Mouse (Mus musculus) erythroblast, adult 5-6 weeks (primary cell): ENCODE data around the gene Akt3. TPM values are rescaled to one million over a fixed set of nuclear protein-coding genes. Genes with fewer than 3 reads are reported as not detected.
A peak's percentile ranks its signal among the peaks of the same experiment; 100 is the strongest.

Source experiments
- ATAC-seq: replicated peaks from 2 replicates; pipeline ENCODE4 v1.8.0; 2016; ENCODE audit warnings: moderate number of reproducible peaks, mild to moderate bottlenecking, moderate TSS enrichment, inconsistent platforms; ENCODE audit not compliant: poor library complexity, low FRiP score, severe bottlenecking
- total RNA-seq, 2 experiments: library from RNA; stranded (forward) in 1 of 2; stranded (reverse) in 1 of 2; fragments of 150-400 nt in 1 of 2; fragments of 200-764, 138-1000 nt in 1 of 2; gene quantifications; 2 replicates each; pipeline versions ENCODE4 v1.2.3 to v1.2.4; 2015 to 2017; ENCODE audit warnings: low replicate concordance in 2 of 2

Gene Akt3
- 5.8 and 8.2 TPM in 2 replicates for total RNA-seq (2015; ENCODE audit: low replicate concordance)
- 14.9 and 18.2 TPM in 2 replicates for total RNA-seq (2017; ENCODE audit: low replicate concordance)

DNA sequence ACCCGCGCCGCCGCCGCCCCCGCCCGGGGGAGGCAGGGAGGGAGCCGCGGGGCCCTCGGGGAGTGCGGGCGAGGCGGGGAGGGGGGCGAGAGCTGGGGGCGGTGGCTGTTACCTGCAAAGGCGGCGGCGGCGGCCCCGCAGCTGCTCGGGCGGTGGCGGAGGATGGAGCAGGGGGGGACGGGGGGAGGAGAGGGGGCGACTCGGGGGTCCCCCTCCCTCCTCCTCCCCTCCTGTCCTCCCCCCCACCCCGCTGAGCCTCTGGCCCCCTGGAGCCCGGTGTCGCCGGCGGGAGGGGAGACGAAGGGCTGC lies at the start of gene Akt3:
TSS of gene Akt3 (minus strand) at position 170 of the 309 bp plus-strand sequence.
- no peak for ATAC-seq

DNA sequence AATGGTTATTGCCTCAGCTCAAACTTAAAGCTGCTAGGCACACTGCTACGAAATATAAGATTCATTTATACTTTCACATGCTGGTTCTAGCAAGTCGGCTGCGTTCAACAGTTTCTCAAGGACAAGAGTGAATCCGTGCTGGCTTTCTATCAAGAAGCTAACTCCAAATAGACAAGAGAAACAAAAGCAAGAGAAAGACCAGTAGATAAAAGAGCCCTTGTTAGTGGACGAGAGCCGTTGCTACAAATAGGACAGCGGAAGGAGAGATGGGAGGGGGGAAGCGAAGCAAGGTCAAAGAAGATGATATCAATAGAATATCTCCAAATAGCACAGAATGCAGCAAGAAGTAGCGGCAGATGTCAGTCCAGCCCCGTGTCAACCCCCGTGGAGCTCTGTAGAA lies 49.5 kb upstream of the Akt3 start:
- no peak for ATAC-seq

DNA sequence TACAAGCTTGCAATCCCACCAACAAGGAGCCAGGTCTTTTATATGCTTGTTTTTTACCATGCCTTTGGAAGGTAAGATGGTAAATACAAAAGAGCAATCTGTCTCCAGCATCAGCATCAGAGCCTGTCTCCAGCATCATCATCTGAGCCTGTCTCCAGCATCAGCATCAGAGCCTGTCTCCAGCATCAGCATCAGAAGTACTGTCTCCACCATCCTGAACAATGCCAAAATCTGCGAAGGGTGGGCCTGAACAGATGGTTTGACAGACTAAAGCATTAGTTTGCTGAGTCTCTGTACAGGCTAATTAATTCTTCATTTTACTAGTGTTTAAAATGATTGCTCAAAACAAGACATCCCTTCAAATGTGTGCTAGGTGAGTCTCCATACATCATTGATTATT lies 40.2 kb upstream of the Akt3 start:
- no peak for ATAC-seq

DNA sequence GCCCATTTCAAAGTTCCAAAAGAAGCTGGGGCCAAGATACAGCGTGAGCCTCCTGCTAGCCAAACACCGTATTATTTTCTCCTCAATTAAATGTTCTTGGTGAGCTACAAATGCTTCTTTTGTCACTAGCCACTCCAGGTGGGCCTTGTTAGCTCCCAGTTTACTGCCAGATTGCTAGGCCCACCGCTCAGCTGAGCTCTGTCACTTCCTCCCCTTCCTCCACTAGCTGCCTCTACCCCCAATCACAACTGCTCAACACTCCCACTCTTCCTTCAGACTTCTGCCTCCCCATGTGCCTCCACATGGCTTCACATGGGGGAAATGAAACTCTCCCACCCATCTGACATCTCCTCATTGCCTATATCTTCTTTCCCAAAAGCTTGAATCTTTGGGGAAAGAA lies 28.8 kb upstream of the Akt3 start:
- no peak for ATAC-seq

DNA sequence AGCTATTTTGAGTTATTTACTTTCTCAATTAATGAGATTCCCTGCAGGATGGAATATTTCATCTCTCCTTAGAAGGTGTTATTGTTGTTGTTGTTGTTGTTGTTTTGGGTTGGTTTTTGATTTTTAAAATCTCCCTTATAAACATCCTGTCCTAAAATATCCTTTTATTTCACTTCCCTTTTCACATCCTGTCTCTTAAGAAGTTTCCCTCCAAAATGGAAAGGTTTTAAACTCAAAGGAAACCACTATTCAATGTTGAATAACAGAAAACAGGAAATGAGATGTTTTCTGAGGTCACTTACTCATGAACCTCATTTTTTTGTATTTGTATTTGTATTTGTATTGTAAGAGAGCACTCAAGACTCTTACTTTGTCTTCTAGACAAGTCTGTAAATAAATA lies 23.9 kb upstream of the Akt3 start:
- no peak for ATAC-seq

DNA sequence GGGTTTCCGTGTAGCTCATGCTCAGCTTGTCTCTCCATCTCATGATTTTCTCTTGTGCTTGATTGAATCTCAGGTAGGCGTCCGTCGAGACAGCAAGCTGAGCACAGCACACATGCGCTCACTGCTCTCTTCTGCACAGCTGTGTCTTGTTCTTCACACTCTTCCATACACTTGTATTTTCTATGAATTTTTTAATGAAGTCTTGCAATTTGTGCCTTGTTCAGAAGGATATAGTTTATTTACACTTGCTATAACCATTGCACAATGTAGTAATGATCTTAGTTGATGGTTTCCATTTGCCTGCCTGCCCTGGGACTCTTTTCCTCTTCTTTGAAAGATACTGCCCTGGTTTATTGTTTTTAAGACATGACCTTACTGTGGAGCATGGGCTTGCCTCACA lies 19.4 kb upstream of the Akt3 start:
- no peak for ATAC-seq

DNA sequence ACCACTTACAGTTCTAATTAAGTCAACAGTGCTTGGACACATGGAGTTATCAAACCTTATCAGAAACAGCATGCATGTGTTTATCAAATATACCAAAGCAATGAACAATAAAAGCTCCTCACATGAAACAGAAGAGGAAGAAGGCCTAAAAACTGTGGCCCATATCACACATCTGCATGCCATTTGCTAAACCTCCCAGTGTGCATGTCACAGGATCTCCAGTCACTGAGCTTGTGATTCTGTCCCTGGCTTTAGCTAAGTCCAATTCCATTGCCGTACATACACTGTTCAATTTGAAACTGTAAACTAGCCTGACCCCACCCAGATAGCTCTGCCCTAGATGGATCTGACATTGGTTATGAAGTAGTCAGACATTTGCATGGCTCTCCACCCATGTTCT lies 9.6 kb upstream of the Akt3 start:
- peak; percentile 70 for ATAC-seq

DNA sequence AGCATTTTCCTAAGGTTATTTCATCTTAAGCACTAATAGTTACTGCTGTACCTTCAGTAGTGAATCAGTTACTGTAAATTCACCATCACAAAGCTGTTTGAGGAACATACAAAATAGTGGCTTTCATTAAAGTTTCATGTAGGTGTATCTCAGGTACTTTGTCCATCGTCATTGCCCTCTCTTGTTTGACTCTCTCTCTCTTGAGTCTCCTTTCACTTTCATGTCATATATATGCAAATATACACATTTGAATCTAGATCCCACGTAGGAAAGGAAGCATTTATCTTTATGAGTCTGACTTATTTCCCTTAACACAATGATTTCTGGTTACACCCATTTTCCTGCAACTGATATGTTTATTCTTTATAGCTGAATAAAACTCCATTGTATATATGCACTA lies 4.9 kb upstream of the Akt3 start:
- ATAC-seq = no peak

DNA sequence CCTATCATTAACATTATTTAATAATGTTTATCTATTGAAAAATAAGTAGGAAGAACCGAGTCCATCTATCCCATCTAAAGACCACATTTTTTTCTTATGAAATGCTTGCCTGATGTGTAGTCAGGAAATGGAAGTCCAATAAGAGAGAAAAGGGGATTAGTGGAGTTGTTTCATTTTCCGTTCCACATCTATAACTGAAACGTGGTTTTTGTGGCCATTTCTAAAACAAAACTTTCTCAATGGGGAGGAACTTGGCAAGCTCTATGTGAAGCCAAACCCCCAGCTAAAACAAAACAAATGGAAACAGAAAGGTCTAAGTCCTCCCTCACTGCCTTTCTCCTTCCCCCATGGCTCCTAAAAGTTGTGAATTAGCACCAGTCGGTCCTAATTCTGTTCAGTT lies 2.8 kb upstream of the Akt3 start:
- ATAC-seq = no peak

DNA sequence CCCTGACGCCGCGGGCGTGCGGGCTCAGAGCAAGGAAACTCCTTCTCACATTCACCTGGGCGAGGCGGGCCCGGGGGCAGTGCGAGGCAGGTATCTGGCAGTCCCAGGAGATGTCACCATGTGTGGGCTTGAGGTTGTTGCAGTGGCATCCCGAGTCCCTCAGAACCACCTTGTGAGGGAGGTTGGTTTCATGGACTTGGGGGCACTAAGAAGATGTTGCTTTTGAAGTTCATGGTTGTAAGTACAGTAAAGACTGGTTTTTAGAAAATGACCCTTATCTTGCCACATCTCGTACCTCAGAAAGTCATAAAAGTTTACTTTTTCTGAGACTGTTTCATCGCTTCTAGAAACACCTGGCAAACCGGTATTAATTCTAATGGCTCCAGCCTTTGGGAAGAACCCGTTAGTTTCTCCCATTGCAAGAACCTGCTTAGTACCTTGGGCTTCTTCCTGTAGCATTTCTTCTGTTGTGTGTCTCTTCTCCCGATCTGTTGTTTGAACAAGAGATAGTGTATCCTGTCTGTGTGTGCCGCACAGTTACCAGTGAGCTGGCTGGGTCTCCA lies 1.1 kb upstream of the Akt3 start:
- ATAC-seq = no peak

DNA sequence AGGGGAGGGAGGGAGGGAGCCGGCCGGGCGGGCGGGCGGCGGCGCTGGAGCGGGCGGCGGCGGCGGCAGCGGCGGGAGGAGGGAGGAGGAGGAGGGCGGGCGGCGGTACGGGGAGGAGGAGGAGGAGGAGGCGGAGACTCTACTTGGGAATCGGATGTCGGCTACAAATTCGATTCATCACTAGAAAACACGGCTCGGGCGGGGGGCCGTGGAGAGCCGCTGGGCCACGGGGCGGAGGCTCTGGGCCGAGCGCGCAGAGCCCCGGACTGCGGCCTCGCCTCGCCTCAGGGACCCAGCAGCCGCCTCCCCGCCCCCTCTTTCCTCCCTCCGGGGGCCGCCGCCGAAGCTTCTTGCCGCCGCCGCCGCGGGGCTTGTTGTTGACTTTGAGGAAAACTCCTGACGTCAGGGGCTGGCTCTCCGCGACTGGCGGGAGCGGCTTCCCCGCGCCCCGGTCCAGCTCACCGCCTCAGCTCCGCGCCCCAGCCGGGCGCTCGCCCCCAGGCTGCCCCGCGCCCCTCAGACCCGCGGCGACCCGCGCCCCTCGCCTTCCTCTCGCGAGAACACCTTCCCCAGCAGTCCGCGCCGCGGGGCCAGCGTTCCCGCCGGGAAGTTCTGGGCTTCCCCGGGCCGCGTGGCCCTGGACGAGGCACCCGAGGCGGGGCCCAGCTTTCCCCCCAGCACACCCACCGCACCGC lies 487 bp upstream of the Akt3 start:
- peak; percentile 93 for ATAC-seq

DNA sequence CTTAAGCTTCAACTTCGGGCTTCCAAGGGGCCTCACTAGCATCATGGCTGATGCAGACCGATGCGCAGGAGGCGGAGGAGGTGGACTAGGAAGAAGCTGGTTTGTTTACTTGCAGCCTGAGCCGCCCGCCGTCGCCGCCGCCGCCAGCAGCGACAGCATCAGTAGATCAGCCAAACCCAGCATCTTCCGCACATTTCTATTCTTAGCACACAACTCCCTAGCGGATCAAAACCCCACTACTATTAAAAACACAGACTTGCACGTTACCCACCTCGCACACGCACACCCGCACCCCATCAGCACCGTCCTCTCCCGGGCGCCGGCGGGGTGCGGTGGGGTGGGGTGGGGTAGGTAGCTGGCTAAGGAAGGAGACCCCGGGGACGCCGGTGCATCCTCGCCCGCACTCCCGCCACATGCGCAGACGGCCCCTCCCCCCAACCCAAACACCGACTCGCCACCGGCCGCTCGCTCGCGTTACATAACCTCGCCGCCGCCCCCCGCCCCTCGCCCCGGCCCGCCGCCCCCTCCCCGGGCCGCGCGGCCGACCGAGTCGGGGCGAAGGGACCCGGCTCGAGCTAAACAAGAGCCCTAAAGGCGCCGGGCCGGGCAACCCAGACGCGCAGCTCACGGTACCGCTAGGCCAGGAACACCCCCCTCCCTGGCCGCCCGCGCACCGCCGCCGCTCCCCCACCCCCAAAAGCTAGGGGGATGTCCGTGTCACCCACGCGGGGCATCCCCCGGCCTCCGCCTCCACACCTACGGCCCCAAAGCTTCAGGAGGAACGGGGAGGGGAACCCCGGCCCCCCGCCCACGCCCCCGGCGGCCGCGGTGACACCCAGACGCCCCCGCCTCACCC lies 597 bp downstream of the Akt3 start:
- ATAC-seq = peak; percentile 48

DNA sequence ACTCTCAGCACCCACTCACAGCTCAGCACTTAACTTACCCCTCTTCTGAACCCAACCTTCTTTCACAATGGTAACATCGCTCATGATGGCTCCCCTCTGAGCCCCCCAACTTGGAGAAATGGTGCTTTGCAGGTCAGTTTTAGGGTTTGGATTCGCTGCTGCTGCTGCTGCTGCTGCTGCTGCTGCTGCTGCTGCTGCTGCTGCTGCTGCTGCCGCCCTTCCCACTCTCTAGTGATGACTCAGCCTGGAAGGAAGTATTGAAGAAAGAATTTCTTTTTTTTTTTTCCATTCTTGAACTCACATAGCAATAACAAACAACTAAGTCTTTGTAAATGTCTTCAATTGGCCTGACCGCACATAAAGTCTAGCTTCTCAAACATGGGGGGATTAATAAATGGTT lies 9.4 kb downstream of the Akt3 start:
- ATAC-seq = no peak

DNA sequence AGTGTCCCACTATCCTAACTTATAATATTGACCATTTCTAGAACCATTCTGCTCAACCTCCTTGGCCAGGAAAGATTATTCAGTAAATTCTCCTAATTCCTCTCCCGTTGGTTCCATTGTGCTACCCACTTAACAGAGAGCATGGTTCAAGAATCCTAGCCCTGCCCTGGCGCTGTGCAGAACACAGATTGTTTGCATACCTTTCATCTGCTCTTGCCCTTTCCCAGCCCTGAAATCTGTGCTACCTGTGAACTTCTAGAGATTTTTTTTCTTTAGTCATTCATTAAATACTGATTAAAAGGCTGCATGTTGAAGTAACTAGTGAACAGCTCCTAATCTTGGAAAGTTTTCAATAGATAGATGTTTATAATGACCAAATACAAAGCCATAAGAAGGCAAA lies 19.6 kb downstream of the Akt3 start:
- ATAC-seq = no peak

DNA sequence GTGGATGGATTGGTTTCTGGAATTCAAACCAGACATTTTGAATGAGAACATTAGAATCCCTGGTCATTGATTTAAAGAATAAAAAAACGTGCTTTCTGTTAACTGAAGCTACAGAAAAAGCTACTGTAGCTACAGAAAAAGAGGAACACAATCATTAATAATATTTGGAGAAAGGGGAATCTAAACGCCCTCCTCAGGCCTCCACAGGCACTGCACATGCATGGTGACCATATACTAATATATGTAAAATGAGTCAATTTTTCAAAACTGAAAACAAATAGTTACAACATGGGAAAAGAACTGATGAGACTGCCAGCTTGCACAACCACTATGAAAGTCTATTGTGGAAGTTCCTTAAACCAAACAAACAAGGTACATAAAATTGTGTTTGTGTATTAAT lies 21.3 kb downstream of the Akt3 start:
- ATAC-seq = no peak

DNA sequence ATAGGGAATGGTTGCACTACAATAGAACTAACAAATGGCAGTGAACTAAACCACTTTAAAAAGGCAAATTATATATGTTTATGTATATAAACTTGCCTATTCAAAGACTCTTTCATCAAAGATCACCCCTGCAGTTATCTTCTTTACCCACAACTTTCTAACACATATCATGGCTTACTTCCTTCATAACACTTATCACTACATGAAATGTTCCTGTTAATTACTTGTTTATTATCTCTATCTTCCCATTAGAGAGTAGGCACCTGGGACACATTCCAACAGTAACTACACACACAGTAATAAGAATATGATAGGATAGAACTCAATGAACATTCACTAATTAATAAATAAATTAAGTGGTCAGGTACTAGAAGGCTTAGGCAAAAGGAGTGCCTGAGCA lies 21.8 kb downstream of the Akt3 start:
- no peak for ATAC-seq

DNA sequence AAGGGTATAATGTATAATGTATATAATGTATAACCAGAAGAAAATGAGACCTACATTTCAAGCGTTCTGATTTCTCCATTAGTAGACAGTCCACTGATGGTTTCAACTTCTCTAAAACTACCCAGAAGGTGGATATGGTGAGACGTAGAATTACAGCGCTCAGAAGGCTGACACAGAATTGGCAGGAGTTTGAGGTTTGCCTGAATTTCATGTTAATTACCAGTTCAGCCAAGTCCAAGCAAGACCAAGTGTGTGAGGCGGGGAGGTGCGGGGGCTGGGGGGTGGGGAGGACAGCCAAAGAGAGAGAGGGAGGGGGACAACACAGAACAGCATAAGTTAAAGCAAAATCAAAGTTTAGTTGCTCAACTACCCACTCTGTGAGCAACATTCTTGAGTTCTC lies 23.5 kb downstream of the Akt3 start:
- ATAC-seq = no peak

DNA sequence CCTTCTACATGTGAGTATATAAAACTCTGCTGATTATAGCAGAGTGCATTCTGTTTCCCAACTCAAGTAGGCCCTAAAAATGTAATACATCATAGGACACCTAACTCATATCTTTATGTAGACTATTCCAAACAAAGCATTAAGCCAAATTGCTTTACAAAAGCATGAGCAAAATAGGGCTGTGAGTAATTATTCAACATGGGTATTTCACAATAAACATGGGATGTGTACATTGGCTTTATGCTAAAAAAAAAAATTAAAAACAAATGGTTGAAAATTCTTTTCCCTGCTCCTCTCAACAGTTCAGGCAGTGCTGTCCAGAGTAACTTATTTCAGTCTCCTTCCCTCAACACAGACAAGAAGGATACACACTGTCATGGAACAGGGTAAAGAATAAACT lies 26.9 kb downstream of the Akt3 start:
- ATAC-seq = no peak

DNA sequence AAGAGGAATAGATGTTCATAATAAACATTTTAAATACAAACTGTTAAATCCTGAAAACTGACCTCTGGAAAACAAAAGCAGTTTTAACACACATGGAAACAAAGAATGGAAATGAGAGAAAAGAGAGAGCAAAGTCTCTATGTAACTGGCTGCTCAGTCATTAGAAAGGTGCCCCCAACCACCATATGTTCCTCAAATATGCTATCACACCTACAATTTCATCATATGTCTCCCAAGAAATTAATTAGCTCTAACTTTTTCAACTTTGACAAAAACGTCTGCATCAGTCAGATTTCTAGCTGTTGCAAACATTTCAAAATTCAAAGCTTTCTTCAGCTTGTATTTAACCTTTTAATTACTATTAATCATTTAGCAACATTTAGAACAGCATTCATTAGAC lies 59.0 kb downstream of the Akt3 start:
- ATAC-seq = no peak

DNA sequence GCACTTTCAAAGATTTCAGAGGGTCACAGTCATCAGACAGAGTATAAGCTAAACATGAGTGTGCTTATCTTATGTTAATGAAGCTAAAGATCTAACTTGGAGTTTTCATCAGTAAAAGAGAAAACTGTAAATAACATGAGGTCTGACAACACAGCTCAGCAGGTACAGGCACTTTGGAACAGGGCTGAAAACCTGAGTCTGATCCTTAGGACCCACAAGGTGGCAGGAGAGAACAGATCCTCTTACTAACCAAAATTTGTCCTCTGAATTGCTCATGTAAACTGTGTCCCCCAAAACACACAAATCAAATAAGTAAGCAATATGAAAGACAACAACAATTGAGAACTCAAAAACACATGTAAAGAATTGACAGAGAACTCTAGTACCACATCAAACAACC lies 62.8 kb downstream of the Akt3 start:
- no peak for ATAC-seq

DNA sequence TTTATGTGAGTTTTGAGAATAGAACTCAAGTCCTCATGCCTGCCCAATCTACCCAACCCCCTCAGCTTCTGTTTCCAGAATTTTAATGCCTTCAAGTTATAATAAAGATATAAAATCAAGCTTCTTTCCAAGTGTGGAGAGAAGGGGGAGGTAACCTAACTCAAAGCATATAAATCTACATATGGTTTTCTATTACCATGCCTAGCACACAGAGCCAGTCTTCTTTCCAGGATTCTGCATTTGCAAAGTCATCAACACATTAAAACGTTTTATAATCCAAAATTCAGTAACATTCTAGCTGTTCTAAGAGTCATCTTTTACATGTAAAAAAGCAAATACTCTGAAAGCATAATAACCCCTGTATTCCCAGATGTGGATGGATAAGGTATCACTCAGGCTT lies 63.7 kb downstream of the Akt3 start:
- ATAC-seq = no peak
